Mouse (Mus musculus) limb, embryonic 14.5 days (tissue): Measurements from ENCODE around the gene Dusp12. TPM values are rescaled to one million over a fixed set of nuclear protein-coding genes. Genes with fewer than 3 reads are reported as not detected.
A peak's percentile ranks its signal among the peaks of the same experiment; 100 is the strongest.

Experiments
- ATAC-seq: fragments of 200-750 bp; cut with Nextera tagmentation; 2 replicates; pipeline ENCODE4 v1.8.0; 2017; ENCODE audit warnings: low read depth, moderate number of reproducible peaks, moderate TSS enrichment; ENCODE audit not compliant: low FRiP score
- DNase-seq: peaks from one replicate; pipeline ENCODE4 v3.0.0-alpha.2; 2015; ENCODE audit warnings: low spot score
- H3K27ac ChIP-seq: fragments of 300-500 bp; sonication (generic); replicated peaks from 2 replicates; pipeline ENCODE4 v1.5.1; 2014; ENCODE audit warnings: low read depth, mild to moderate bottlenecking, low read length, moderate library complexity, mixed read lengths
- H3K27me3 ChIP-seq: fragments of 300-500 bp; sonication (generic); 2 replicates; pipeline ENCODE4 v1.6.1; 2014; ENCODE audit warnings: low read length, mixed read lengths; ENCODE audit not compliant: control insufficient read depth, insufficient read depth
- H3K36me3 ChIP-seq: fragments of 300-500 bp; sonication (generic); 2 replicates; pipeline ENCODE4 v1.6.1; 2014; ENCODE audit warnings: mild to moderate bottlenecking, low read length, moderate library complexity, mixed read lengths; ENCODE audit not compliant: control insufficient read depth, insufficient read depth
- H3K4me1 ChIP-seq: fragments of 300-500 bp; sonication (generic); 2 replicates; pipeline ENCODE4 v1.6.1; 2014; ENCODE audit warnings: antibody characterized with exemption, low read length, mixed read lengths; ENCODE audit not compliant: control insufficient read depth, insufficient read depth
- H3K4me2 ChIP-seq: fragments of 300-500 bp; sonication (generic); replicated peaks from 2 replicates; pipeline ENCODE4 v1.6.1; 2014; ENCODE audit warnings: low read depth, mild to moderate bottlenecking, low read length, moderate library complexity; ENCODE audit not compliant: severe bottlenecking
- H3K4me3 ChIP-seq: fragments of 300-500 bp; sonication (generic); replicated peaks from 2 replicates; pipeline ENCODE4 v1.5.1; 2014; ENCODE audit warnings: low read length
- H3K9ac ChIP-seq: fragments of 300-500 bp; sonication (generic); 2 replicates; pipeline ENCODE4 v1.6.1; 2014; ENCODE audit warnings: mild to moderate bottlenecking, low read depth, low read length, moderate library complexity; ENCODE audit not compliant: severe bottlenecking
- H3K9me3 ChIP-seq: fragments of 300-500 bp; sonication (generic); 2 replicates; pipeline ENCODE4 v1.6.1; 2016; ENCODE audit warnings: low read length; ENCODE audit not compliant: control insufficient read depth
- POLR2A ChIP-seq: fragments of 200-500 bp; IDR thresholded peaks from 2 replicates; pipeline ENCODE4 v1.8.0; 2012; ENCODE audit warnings: inconsistent platforms, mild to moderate bottlenecking, moderate library complexity, borderline replicate concordance; ENCODE audit not compliant: insufficient read depth, insufficient read length; ENCODE audit errors: extremely low read depth
- WGBS: fragments of 180-500 bp; shearing (Covaris S2); extraction: QIAGEN DNeasy Blood & Tissue Kit; methylation state at CpG from one replicate; pipeline ENCODE4 v1.1.7; 2014; 5-methylcytosine and 5-hydroxymethylcytosine counted together
- polyA plus RNA-seq, 2 experiments: library from polyadenylated mRNA; depleted of rRNA in 1 of 2; stranded (reverse) in 1 of 2; unstranded in 1 of 2; fragments of >200 nt; fragmentation: Nextera tagmentation in 1 of 2; extraction: Ambion mirVana in 1 of 2; gene quantifications; 2 replicates each; pipeline versions ENCODE4 v1.2.1 to v1.2.3; 2012 to 2014

The Dusp12 gene
- polyA plus RNA-seq (2012; rRNA removed), result 54.9 and 58.5 TPM in 2 replicates
- 51.5 and 57.7 TPM in 2 replicates for polyA plus RNA-seq (2014; fragmentation: Nextera tagmentation; extraction: Ambion mirVana)

DNA sequence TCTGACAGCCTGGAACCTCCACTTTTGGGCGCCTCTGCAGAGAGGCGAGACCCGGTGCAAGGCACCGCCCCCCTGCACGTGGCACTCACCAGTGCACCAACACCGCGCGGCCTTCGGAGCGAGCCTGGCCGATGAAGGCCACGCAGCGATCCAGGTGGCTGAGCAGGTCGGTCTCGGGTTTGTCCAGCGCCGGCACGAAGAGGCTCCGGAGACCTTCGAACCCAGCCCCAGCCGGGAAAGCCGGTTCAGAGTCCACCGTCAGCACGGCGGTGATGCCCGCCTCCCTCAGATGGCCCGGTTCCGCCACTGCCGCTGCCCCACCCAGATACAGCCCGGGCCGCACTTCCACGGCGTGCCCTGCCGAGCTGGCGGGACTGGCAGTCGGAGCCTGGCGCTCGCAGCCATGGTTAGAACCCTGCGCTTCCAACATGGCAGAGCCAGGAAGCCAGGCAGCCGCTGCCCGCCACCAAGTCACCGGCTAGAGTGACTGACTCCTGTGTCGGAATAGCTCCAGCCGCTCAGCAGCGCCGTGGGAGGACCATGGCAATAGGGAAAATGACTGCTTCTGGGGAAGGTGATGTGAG is at the start of gene Dusp12, which contains the start of gene Gm26620:
TSS of gene Dusp12 (minus strand) at position 563 of the 584 bp plus-strand sequence.
TSS of gene Gm26620 (plus strand) at position 88 of the 584 bp plus-strand sequence.
- peak; percentile 93 for ATAC-seq

DNA sequence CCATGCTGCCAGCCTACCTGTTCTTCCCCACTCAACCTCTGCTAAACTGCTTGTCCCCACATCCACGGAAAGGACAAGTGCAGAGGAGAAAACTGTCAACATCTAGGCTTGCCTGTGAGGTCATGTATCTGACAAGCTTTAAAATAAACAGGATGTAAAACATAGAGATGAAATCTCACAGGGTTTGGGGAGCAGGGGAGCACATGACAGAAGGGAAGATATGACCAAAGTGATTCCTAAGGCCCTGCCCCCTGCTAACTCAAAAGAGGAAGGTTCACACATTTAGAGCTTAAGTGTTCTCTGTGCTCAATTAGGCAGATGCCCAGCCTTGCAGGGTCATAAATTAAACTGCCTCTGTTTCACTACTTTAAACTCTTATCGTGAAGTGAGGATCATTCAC is 49.0 kb upstream of the Dusp12 start:
- no peak for TF ChIP-seq POLR2A
- WGBS, result 47% methylated on average over 2 of the region's 2 CpGs

More for the DNA sequence above, at the start of gene Dusp12, which contains the start of gene Gm26620:
- Histone ChIP-seq H3K4me2 (peak within 1 kb of the TSS; percentile 78), H3K27ac (peak within 1 kb of the TSS; percentile 85), H3K4me3 (peak within 1 kb of the TSS; percentile 97), H3K27me3 (no peaks in the 10 kb centered on the region), H3K9me3 (no peaks in the 10 kb centered on the region), H3K9ac (peak within 1 kb of the TSS; percentile 90), H3K4me1 (peaks cover 9% of the 10 kb centered on the region), H3K36me3 (peaks cover 5% of the 10 kb centered on the region)
- TF ChIP-seq POLR2A, result peak; percentile 73; the same call in 1 of the 2 replicates
- WGBS, result under 1% methylated on average over 40 of the region's 46 CpGs
- peak; percentile 96 for DNase-seq

DNA sequence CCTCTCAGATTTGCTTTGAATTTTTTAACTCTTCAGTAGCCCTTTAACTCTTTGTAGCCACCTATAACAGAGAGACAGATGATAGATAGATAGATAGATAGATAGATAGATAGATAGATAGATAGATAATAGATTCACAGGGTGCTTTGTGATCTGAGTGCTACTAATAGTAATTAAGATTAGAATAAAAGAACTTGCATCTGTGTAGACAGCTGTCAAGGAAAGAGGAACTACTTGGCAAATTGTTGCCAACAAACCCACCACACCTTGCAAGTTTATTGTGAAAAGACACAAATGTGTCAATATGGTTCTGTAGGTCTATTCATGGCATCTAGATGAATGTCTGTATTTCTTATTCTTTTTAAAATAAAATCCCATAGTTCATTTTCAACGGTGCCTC is 48.6 kb upstream of the Dusp12 start:
- no peak for DNase-seq
- 79% methylated on average over 1 of the region's 1 CpGs for WGBS
- ATAC-seq, result no peak

More for the DNA sequence above, 49.0 kb upstream of the Dusp12 start:
- Histone ChIP-seq H3K4me1 (no peaks in the 10 kb centered on the region), H3K27me3 (no peaks in the 10 kb centered on the region), H3K27ac (no peak overlapping the region), H3K4me2 (no peak overlapping the region), H3K9ac (no peak overlapping the region), H3K9me3 (no peaks in the 10 kb centered on the region), H3K36me3 (no peaks in the 10 kb centered on the region), H3K4me3 (no peak overlapping the region)
- ATAC-seq, result no peak
- DNase-seq, result no peak

DNA sequence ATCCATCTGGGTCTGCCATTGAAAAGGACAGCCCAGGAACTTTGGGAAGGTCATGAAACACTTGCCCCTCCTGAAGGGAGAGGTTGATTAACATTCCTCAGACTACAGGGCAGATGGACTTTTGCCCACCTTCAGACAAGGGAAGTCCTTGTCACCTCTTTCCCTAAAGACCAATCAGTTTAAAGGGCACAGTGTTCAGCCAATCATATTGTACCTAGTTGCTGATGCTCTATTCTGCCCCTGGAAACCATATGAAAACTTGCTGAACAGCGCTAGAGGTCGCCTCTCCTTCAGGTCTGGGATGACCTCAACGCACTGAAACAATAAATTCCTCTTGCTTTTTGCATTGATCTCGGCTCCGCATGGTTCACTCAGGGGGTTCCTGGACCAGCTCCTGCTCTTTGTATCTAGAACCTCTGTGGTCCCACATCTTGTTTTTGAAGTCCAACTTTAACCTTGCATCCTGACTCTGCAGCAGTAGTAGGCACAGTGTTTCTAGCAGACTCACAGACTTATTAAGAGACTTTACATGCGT is 48.1 kb upstream of the Dusp12 start:
- 66% methylated on average over 6 of the region's 6 CpGs for whole genome bisulfite sequencing

More for the DNA sequence above, 48.6 kb upstream of the Dusp12 start:
- H3K9me3 ChIP-seq, result no peaks in the 10 kb centered on the region
- H3K4me3 ChIP-seq, result no peak overlapping the region
- H3K4me2 ChIP-seq, result no peak overlapping the region
- no peak overlapping the region for H3K9ac ChIP-seq
- H3K4me1 ChIP-seq, result no peaks in the 10 kb centered on the region
- H3K36me3 ChIP-seq, result no peaks in the 10 kb centered on the region
- TF ChIP-seq POLR2A, result no peak
- no peak overlapping the region for H3K27ac ChIP-seq
- no peaks in the 10 kb centered on the region for H3K27me3 ChIP-seq

DNA sequence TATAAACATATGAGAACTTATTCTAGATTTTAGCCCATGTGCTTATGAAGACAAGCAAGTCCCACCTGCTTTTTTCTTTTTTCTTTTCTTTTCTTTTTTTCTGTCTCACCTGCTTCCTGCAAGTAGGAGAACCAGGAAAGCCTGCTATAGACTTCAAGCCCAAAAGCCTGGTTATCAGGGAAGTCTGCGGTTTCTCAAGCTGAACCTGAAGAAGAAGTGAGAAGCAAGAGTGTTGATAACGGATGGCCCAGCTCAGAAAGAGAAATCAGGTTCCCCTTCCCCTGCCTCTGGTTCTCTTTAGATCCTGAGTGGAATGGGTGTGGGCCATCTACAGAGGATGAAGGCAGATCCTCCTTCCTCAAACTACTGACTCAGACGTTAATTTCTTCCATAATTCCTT is 46.7 kb upstream of the Dusp12 start:
- H3K9ac ChIP-seq, result no peak overlapping the region
- H3K9me3 ChIP-seq, result no peaks in the 10 kb centered on the region
- 72% methylated on average over 3 of the region's 3 CpGs for WGBS
- no peaks in the 10 kb centered on the region for H3K27me3 ChIP-seq
- H3K27ac ChIP-seq, result no peak overlapping the region
- H3K4me2 ChIP-seq, result no peak overlapping the region
- TF ChIP-seq POLR2A, result no peak
- H3K36me3 ChIP-seq, result no peaks in the 10 kb centered on the region
- H3K4me1 ChIP-seq, result no peaks in the 10 kb centered on the region
- no peak for DNase-seq
- H3K4me3 ChIP-seq, result no peak overlapping the region
- ATAC-seq, result no peak

More for the DNA sequence above, 48.1 kb upstream of the Dusp12 start:
- no peak overlapping the region for H3K9ac ChIP-seq
- H3K27ac ChIP-seq, result no peak overlapping the region
- no peaks in the 10 kb centered on the region for H3K4me1 ChIP-seq
- no peak for TF ChIP-seq POLR2A
- no peaks in the 10 kb centered on the region for H3K27me3 ChIP-seq
- DNase-seq, result no peak
- no peaks in the 10 kb centered on the region for H3K36me3 ChIP-seq
- no peak for ATAC-seq
- no peaks in the 10 kb centered on the region for H3K9me3 ChIP-seq
- no peak overlapping the region for H3K4me3 ChIP-seq
- no peak overlapping the region for H3K4me2 ChIP-seq
